Mouse (Mus musculus) neutrophil, adult 83 days (primary cell): ENCODE data around the gene Cr2. TPM values are rescaled to one million over a fixed set of nuclear protein-coding genes. Genes with fewer than 3 reads are reported as not detected.

Experiments
- total RNA-seq, 2 experiments: library from RNA; stranded (reverse); gene quantifications; one replicate each; pipeline ENCODE4 v1.2.4; 2023

Gene Cr2
- 1 to 10 TPM in 1 of 2 experiments, under 1 TPM in 1; 0.77 to 1.3 TPM for total RNA-seq

GRCm38 (mm10) chr1:195175980-195176931, at the start of gene Cr2:
TSS of gene Cr2 (minus strand) at chr1:195176716.

GRCm38 (mm10) chr1:195130953-195131674, 45.4 kb downstream of the Cr2 start, which contains the start of gene Cr1l:
TSS of gene Cr1l (minus strand) at chr1:195131586.

GRCm38 (mm10) chr1:195092220-195092720, 84.2 kb downstream of the Cr2 start, which contains the start of gene Cd46:
TSS of gene Cd46 (minus strand) at chr1:195092249.

Other genes starting within 250 kb of the Cr2 start
- 1 to 10 TPM; 6.0 to 7.4 TPM for gene Cd34, start 237.9 kb downstream of the Cr2 start, total RNA-seq
- gene Cd46, start 84.5 kb downstream of the Cr2 start, total RNA-seq: 1 to 10 TPM; 4.4 to 5.9 TPM
- gene Cr1l, start 45.1 kb downstream of the Cr2 start, total RNA-seq: 10 to 100 TPM; 71.8 to 79.2 TPM